Mouse (Mus musculus) midbrain, embryonic 12.5 days (tissue): ENCODE results near the gene Eif2b5. TPM values are rescaled to one million over a fixed set of nuclear protein-coding genes. Genes with fewer than 3 reads are reported as not detected.

Experiments used
- ATAC-seq: fragments of 200-750 bp; cut with Nextera tagmentation; 2 replicates; pipeline ENCODE4 v1.8.0; 2017; ENCODE audit warnings: low read depth, moderate TSS enrichment, moderate library complexity; ENCODE audit not compliant: low FRiP score
- H3K27ac ChIP-seq: fragments of 300-500 bp; sonication (generic); replicated peaks from 2 replicates; pipeline ENCODE4 v1.5.1; 2016; ENCODE audit warnings: mild to moderate bottlenecking
- H3K27me3 ChIP-seq: fragments of 300-500 bp; sonication (generic); 2 replicates; pipeline ENCODE4 v1.6.1; 2016; ENCODE audit warnings: mild to moderate bottlenecking
- H3K36me3 ChIP-seq: fragments of 300-500 bp; sonication (generic); 2 replicates; pipeline ENCODE4 v1.6.1; 2016
- H3K4me1 ChIP-seq: fragments of 300-500 bp; sonication (generic); 2 replicates; pipeline ENCODE4 v1.6.1; 2016
- H3K4me2 ChIP-seq: fragments of 300-500 bp; sonication (generic); replicated peaks from 2 replicates; pipeline ENCODE4 v1.6.1; 2016; ENCODE audit warnings: mild to moderate bottlenecking, moderate library complexity
- H3K4me3 ChIP-seq: fragments of 300-500 bp; sonication (generic); 2 replicates; pipeline ENCODE4 v1.5.1; 2016; ENCODE audit warnings: mild to moderate bottlenecking
- H3K9ac ChIP-seq: fragments of 300-500 bp; sonication (generic); replicated peaks from 2 replicates; pipeline ENCODE4 v1.6.1; 2016; ENCODE audit warnings: mild to moderate bottlenecking, moderate library complexity
- H3K9me3 ChIP-seq: fragments of 300-500 bp; sonication (generic); 2 replicates; pipeline ENCODE4 v1.6.1; 2016; ENCODE audit warnings: mild to moderate bottlenecking
- WGBS: fragments of 180-500 bp; shearing (Covaris S2); methylation state at CpG from one replicate; pipeline ENCODE4 v1.1.7; 2016; 5-methylcytosine and 5-hydroxymethylcytosine counted together
- polyA plus RNA-seq: library from polyadenylated mRNA; unstranded; fragments of >200 nt; fragmentation: Nextera tagmentation; extraction: Ambion mirVana; gene quantifications from 2 replicates; pipeline ENCODE4 v1.2.1, GENCODE M21; 2016

Eif2b5 gene
- polyA plus RNA-seq, 1 experiment from 2014 or later: 136 TPM

GRCm38 (mm10) chr16:20547423-20547822 is 48.8 kb downstream of the Eif2b5 start:
- Histone ChIP-seq H3K36me3 (peaks cover 56% of the 10 kb centered on the region), H3K9ac (0 out of 2 replicates have a peak overlapping the region, but pooled peaks have one; percentile 69), H3K27me3 (no peaks in the 10 kb centered on the region), H3K4me2 (peak overlapping the region; percentile 92), H3K4me3 (peak overlapping the region; percentile 77; the same call in 1 of the 2 replicates), H3K9me3 (no peaks in the 10 kb centered on the region), H3K4me1 (peaks cover 18% of the 10 kb centered on the region), H3K27ac (no peak overlapping the region)
- no peak for ATAC-seq
- WGBS: 54% methylated on average over 5 of the region's 5 CpGs

GRCm38 (mm10) chr16:20548096-20548948 is 49.7 kb downstream of the Eif2b5 start, which contains the start of gene Abcf3:
Abcf3 (plus strand) TSS chr16:20548577.
- peak within 1 kb of the TSS; percentile 77 for H3K4me3 ChIP-seq
- H3K4me2 ChIP-seq: peak within 1 kb of the TSS; percentile 92
- peak within 1 kb of the TSS; percentile 88 for H3K9ac ChIP-seq
- H3K36me3 ChIP-seq: peaks cover 52% of the 10 kb centered on the region
- WGBS: under 1% methylated on average over 56 of the region's 56 CpGs
- no peaks in the 10 kb centered on the region for H3K9me3 ChIP-seq
- H3K27ac ChIP-seq: peak within 1 kb of the TSS; percentile 60
- H3K4me1 ChIP-seq: peaks cover 18% of the 10 kb centered on the region
- no peaks in the 10 kb centered on the region for H3K27me3 ChIP-seq
- ATAC-seq: peak; percentile 98

GRCm38 (mm10) chr16:20549161-20549560 is 50.5 kb downstream of the Eif2b5 start:
- WGBS: 54% methylated on average over 9 of the region's 9 CpGs
- Histone ChIP-seq H3K4me1 (peaks cover 18% of the 10 kb centered on the region), H3K4me3 (peak overlapping the region; percentile 77), H3K9ac (peak overlapping the region; percentile 88), H3K9me3 (no peaks in the 10 kb centered on the region), H3K27ac (no peak overlapping the region; the same call in 1 of the 2 replicates), H3K27me3 (no peaks in the 10 kb centered on the region), H3K4me2 (peak overlapping the region; percentile 92), H3K36me3 (peaks cover 53% of the 10 kb centered on the region)
- no peak for ATAC-seq

GRCm38 (mm10) chr16:20551691-20552090 is 53.1 kb downstream of the Eif2b5 start:
- Histone ChIP-seq H3K4me3 (no peak overlapping the region), H3K9me3 (no peaks in the 10 kb centered on the region), H3K4me2 (no peak overlapping the region), H3K27me3 (no peaks in the 10 kb centered on the region), H3K9ac (no peak overlapping the region), H3K4me1 (peaks cover 18% of the 10 kb centered on the region), H3K27ac (no peak overlapping the region), H3K36me3 (peaks cover 45% of the 10 kb centered on the region)
- 95% methylated on average over 5 of the region's 5 CpGs for WGBS
- no peak for ATAC-seq

GRCm38 (mm10) chr16:20552594-20552993 is 54.0 kb downstream of the Eif2b5 start:
- ATAC-seq: no peak
- WGBS: 85% methylated on average over 1 of the region's 1 CpGs

GRCm38 (mm10) chr16:20555000-20555399 is 56.4 kb downstream of the Eif2b5 start:
- H3K36me3 ChIP-seq: peaks cover 75% of the 10 kb centered on the region
- no peak overlapping the region for H3K4me2 ChIP-seq
- no peaks in the 10 kb centered on the region for H3K4me1 ChIP-seq
- WGBS: 92% methylated on average over 6 of the region's 6 CpGs
- no peak overlapping the region for H3K4me3 ChIP-seq
- H3K27ac ChIP-seq: no peak overlapping the region
- no peaks in the 10 kb centered on the region for H3K27me3 ChIP-seq
- no peaks in the 10 kb centered on the region for H3K9me3 ChIP-seq
- no peak for ATAC-seq
- no peak overlapping the region for H3K9ac ChIP-seq

More at GRCm38 (mm10) chr16:20552594-20552993, 54.0 kb downstream of the Eif2b5 start:
- Histone ChIP-seq H3K27ac (no peak overlapping the region), H3K4me3 (no peak overlapping the region), H3K4me1 (peaks cover 16% of the 10 kb centered on the region), H3K27me3 (no peaks in the 10 kb centered on the region), H3K36me3 (peaks cover 51% of the 10 kb centered on the region), H3K9ac (no peak overlapping the region), H3K9me3 (no peaks in the 10 kb centered on the region), H3K4me2 (no peak overlapping the region)

GRCm38 (mm10) chr16:20557381-20557780 is 58.8 kb downstream of the Eif2b5 start:
- Histone ChIP-seq H3K4me3 (no peak overlapping the region), H3K9me3 (no peaks in the 10 kb centered on the region), H3K4me2 (no peak overlapping the region), H3K27ac (no peak overlapping the region), H3K9ac (no peak overlapping the region), H3K36me3 (peaks cover 78% of the 10 kb centered on the region), H3K27me3 (no peaks in the 10 kb centered on the region), H3K4me1 (no peaks in the 10 kb centered on the region)
- no peak for ATAC-seq
- 79% methylated on average over 7 of the region's 7 CpGs for WGBS

Other genes with a start within 250 kb of the Eif2b5 start
- 95.0 and 95.2 TPM in 2 replicates for gene Parl, start 196.4 kb upstream of the Eif2b5 start, polyA plus RNA-seq
- not detected in 2 replicates for gene Cyp2ab1, start 173.4 kb upstream of the Eif2b5 start, polyA plus RNA-seq
- gene Abcc5, start 72.4 kb upstream of the Eif2b5 start, polyA plus RNA-seq: 122 and 138 TPM in 2 replicates
- 49.1 and 52.6 TPM in 2 replicates for gene Dvl3, start 18.2 kb downstream of the Eif2b5 start, polyA plus RNA-seq
- 906 and 914 TPM in 2 replicates for gene Ap2m1, start 36.7 kb downstream of the Eif2b5 start, polyA plus RNA-seq
- gene Abcf3, start 49.8 kb downstream of the Eif2b5 start, polyA plus RNA-seq: 76.5 and 77.9 TPM in 2 replicates
- gene Vwa5b2, start 90.7 kb downstream of the Eif2b5 start, polyA plus RNA-seq: 6.0 and 7.5 TPM in 2 replicates
- 19.0 and 22.1 TPM in 2 replicates for gene Eef1akmt4, start 112.8 kb downstream of the Eif2b5 start, polyA plus RNA-seq
- 0.45 TPM in 1 of 2 replicates, not detected in the other for gene Gm49333, start 112.8 kb downstream of the Eif2b5 start, polyA plus RNA-seq
- 42.6 TPM in 2 replicates for gene Alg3, start 112.9 kb downstream of the Eif2b5 start, polyA plus RNA-seq
- gene Camk2n2, start 122.5 kb downstream of the Eif2b5 start, polyA plus RNA-seq: 8.8 and 9.8 TPM in 2 replicates
- 7.8 and 9.7 TPM in 2 replicates for gene Ece2, start 131.0 kb downstream of the Eif2b5 start, polyA plus RNA-seq
- gene Psmd2, start 152.8 kb downstream of the Eif2b5 start, polyA plus RNA-seq: 432 and 443 TPM in 2 replicates
- gene Eif4g1, start 169.5 kb downstream of the Eif2b5 start, polyA plus RNA-seq: 191 and 210 TPM in 2 replicates
- 17.9 and 18.0 TPM in 2 replicates for gene Fam131a, start 194.4 kb downstream of the Eif2b5 start, polyA plus RNA-seq
- 84.5 and 87.6 TPM in 2 replicates for gene Polr2h, start 218.8 kb downstream of the Eif2b5 start, polyA plus RNA-seq
- 30.7 and 32.8 TPM in 2 replicates for gene Clcn2, start 218.9 kb downstream of the Eif2b5 start, polyA plus RNA-seq
- 4.8 and 5.3 TPM in 2 replicates for gene Chrd, start 234.3 kb downstream of the Eif2b5 start, polyA plus RNA-seq
- gene Thpo, start 235.7 kb downstream of the Eif2b5 start, polyA plus RNA-seq: 0.43 and 0.63 TPM in 2 replicates